Mouse (Mus musculus): ENCODE data around the gene Cdc25a. TPM values are rescaled to one million over a fixed set of nuclear protein-coding genes. Genes with fewer than 3 reads are reported as not detected.

The Cdc25a gene
- polyA plus RNA-seq, 1 experiment from 2014 or later = 25.0 TPM

- H3K9me3 ChIP-seq (ENCODE audit: control insufficient read depth, low read length) = no peaks in the 10 kb centered on the region
- ATAC-seq (ENCODE audit: low read depth) = no peak
- no peaks in the 10 kb centered on the region for H3K36me3 ChIP-seq (ENCODE audit: control insufficient read depth, insufficient read depth, low read length)
- no peak overlapping the region for H3K4me3 ChIP-seq (ENCODE audit: low read length)
- whole genome bisulfite sequencing = 83% methylated on average over 2 of the region's 2 CpGs
- H3K4me1 ChIP-seq (replicated peaks; ENCODE audit: control insufficient read depth, insufficient read depth, low read length) = no peaks in the 10 kb centered on the region
- H3K27me3 ChIP-seq (ENCODE audit: control insufficient read depth, insufficient read depth, low read depth, low read length) = no peaks in the 10 kb centered on the region
- H3K27ac ChIP-seq (ENCODE audit: low read length) = no peak overlapping the region
- no peak overlapping the region for H3K4me2 ChIP-seq (ENCODE audit: low read depth, low read length)
- no peak overlapping the region for H3K9ac ChIP-seq (ENCODE audit: low read length)
Measured at GRCm38 (mm10) chr9:109917931-109918330, 42.6 kb downstream of the Cdc25a start.

- no peaks in the 10 kb centered on the region for H3K27me3 ChIP-seq (ENCODE audit: control insufficient read depth, insufficient read depth, low read depth, low read length)
- no peak overlapping the region for H3K27ac ChIP-seq (ENCODE audit: low read length)
- no peak overlapping the region for H3K4me3 ChIP-seq (ENCODE audit: low read length)
- no peaks in the 10 kb centered on the region for H3K9me3 ChIP-seq (ENCODE audit: control insufficient read depth, low read length)
- no peak for ATAC-seq (ENCODE audit: low read depth)
- H3K9ac ChIP-seq (ENCODE audit: low read length) = no peak overlapping the region
- H3K4me2 ChIP-seq (ENCODE audit: low read depth, low read length) = no peak overlapping the region
- no peaks in the 10 kb centered on the region for H3K36me3 ChIP-seq (ENCODE audit: control insufficient read depth, insufficient read depth, low read length)
- peaks cover 10% of the 10 kb centered on the region for H3K4me1 ChIP-seq (replicated peaks; ENCODE audit: control insufficient read depth, insufficient read depth, low read length)
- 93% methylated on average over 3 of the region's 3 CpGs for WGBS
Measured at GRCm38 (mm10) chr9:109929131-109929530, 53.8 kb downstream of the Cdc25a start.

GRCm38 (mm10) chr9:109930063-109930462 is 54.7 kb downstream of the Cdc25a start:
- Histone ChIP-seq H3K27ac (ENCODE audit: low read length) (no peak overlapping the region), H3K27me3 (ENCODE audit: control insufficient read depth, insufficient read depth, low read depth, low read length) (no peaks in the 10 kb centered on the region), H3K36me3 (ENCODE audit: control insufficient read depth, insufficient read depth, low read length) (no peaks in the 10 kb centered on the region), H3K4me2 (ENCODE audit: low read depth, low read length) (no peak overlapping the region), H3K4me3 (ENCODE audit: low read length) (no peak overlapping the region), H3K9me3 (ENCODE audit: control insufficient read depth, low read length) (no peaks in the 10 kb centered on the region), H3K9ac (ENCODE audit: low read length) (no peak overlapping the region), H3K4me1 (replicated peaks; ENCODE audit: control insufficient read depth, insufficient read depth, low read length) (peaks cover 10% of the 10 kb centered on the region)
- no peak for ATAC-seq (ENCODE audit: low read depth)
- WGBS = 89% methylated on average over 5 of the region's 5 CpGs

- H3K27me3 ChIP-seq (ENCODE audit: control insufficient read depth, insufficient read depth, low read depth, low read length) = no peaks in the 10 kb centered on the region
- 51% methylated on average over 6 of the region's 6 CpGs for whole genome bisulfite sequencing
- peaks cover 10% of the 10 kb centered on the region for H3K4me1 ChIP-seq (replicated peaks; ENCODE audit: control insufficient read depth, insufficient read depth, low read length)
- no peaks in the 10 kb centered on the region for H3K9me3 ChIP-seq (ENCODE audit: control insufficient read depth, low read length)
- no peaks in the 10 kb centered on the region for H3K36me3 ChIP-seq (ENCODE audit: control insufficient read depth, insufficient read depth, low read length)
- peak overlapping the region; percentile 72 for H3K9ac ChIP-seq (ENCODE audit: low read length)
- H3K4me3 ChIP-seq (ENCODE audit: low read length) = peak overlapping the region; percentile 77
- H3K27ac ChIP-seq (ENCODE audit: low read length) = peak overlapping the region; percentile 97
- no peak for ATAC-seq (ENCODE audit: low read depth)
- H3K4me2 ChIP-seq (ENCODE audit: low read depth, low read length) = peak overlapping the region; percentile 47
Measured at GRCm38 (mm10) chr9:109930752-109931151, 55.4 kb downstream of the Cdc25a start.

GRCm38 (mm10) chr9:109931257-109932171 is 56.1 kb downstream of the Cdc25a start, which contains the start of gene Map4:
Gene Map4 (plus strand): TSS chr9:109931460.
- ATAC-seq (ENCODE audit: low read depth) = peak; percentile 97
- no peaks in the 10 kb centered on the region for H3K27me3 ChIP-seq (ENCODE audit: control insufficient read depth, insufficient read depth, low read depth, low read length)
- peak within 1 kb of the TSS; percentile 77 for H3K4me3 ChIP-seq (ENCODE audit: low read length)
- H3K4me1 ChIP-seq (replicated peaks; ENCODE audit: control insufficient read depth, insufficient read depth, low read length) = peaks cover 10% of the 10 kb centered on the region
- peak within 1 kb of the TSS; percentile 79 for H3K4me2 ChIP-seq (ENCODE audit: low read depth, low read length)
- under 1% methylated on average over 92 of the region's 94 CpGs for WGBS
- no peaks in the 10 kb centered on the region for H3K36me3 ChIP-seq (ENCODE audit: control insufficient read depth, insufficient read depth, low read length)
- H3K9ac ChIP-seq (ENCODE audit: low read length) = peak within 1 kb of the TSS; percentile 74
- H3K9me3 ChIP-seq (ENCODE audit: control insufficient read depth, low read length) = no peaks in the 10 kb centered on the region
- H3K27ac ChIP-seq (ENCODE audit: low read length) = peak within 1 kb of the TSS; percentile 97

- Histone ChIP-seq H3K9ac (ENCODE audit: low read length) (peak overlapping the region; percentile 74), H3K4me1 (replicated peaks; ENCODE audit: control insufficient read depth, insufficient read depth, low read length) (peaks cover 10% of the 10 kb centered on the region), H3K27me3 (ENCODE audit: control insufficient read depth, insufficient read depth, low read depth, low read length) (no peaks in the 10 kb centered on the region), H3K4me3 (ENCODE audit: low read length) (peak overlapping the region; percentile 77), H3K9me3 (ENCODE audit: control insufficient read depth, low read length) (no peaks in the 10 kb centered on the region), H3K4me2 (ENCODE audit: low read depth, low read length) (peak overlapping the region; percentile 79), H3K36me3 (ENCODE audit: control insufficient read depth, insufficient read depth, low read length) (no peaks in the 10 kb centered on the region), H3K27ac (ENCODE audit: low read length) (peak overlapping the region; percentile 93)
- ATAC-seq (ENCODE audit: low read depth) = no peak
- WGBS = under 1% methylated on average over 20 of the region's 20 CpGs
Measured at GRCm38 (mm10) chr9:109932361-109932755, 57.0 kb downstream of the Cdc25a start.

GRCm38 (mm10) chr9:109932756-109933375 is 57.5 kb downstream of the Cdc25a start:
- H3K27ac ChIP-seq (ENCODE audit: low read length) = peak overlapping the region; percentile 93
- peak overlapping the region; percentile 77 for H3K4me3 ChIP-seq (ENCODE audit: low read length)
- no peaks in the 10 kb centered on the region for H3K27me3 ChIP-seq (ENCODE audit: control insufficient read depth, insufficient read depth, low read depth, low read length)
- peak; percentile 5; the same call in 1 of the 2 replicates for ATAC-seq (ENCODE audit: low read depth)
- H3K4me2 ChIP-seq (ENCODE audit: low read depth, low read length) = peak overlapping the region; percentile 79
- peak overlapping the region; percentile 74 for H3K9ac ChIP-seq (ENCODE audit: low read length)
- H3K36me3 ChIP-seq (ENCODE audit: control insufficient read depth, insufficient read depth, low read length) = no peaks in the 10 kb centered on the region
- H3K9me3 ChIP-seq (ENCODE audit: control insufficient read depth, low read length) = no peaks in the 10 kb centered on the region
- 1% methylated on average over 12 of the region's 12 CpGs for WGBS
- H3K4me1 ChIP-seq (replicated peaks; ENCODE audit: control insufficient read depth, insufficient read depth, low read length) = peaks cover 10% of the 10 kb centered on the region

GRCm38 (mm10) chr9:109939401-109939800 is 64.0 kb downstream of the Cdc25a start:
- no peaks in the 10 kb centered on the region for H3K27me3 ChIP-seq (ENCODE audit: control insufficient read depth, insufficient read depth, low read depth, low read length)
- no peak overlapping the region for H3K4me3 ChIP-seq (ENCODE audit: low read length)
- no peak overlapping the region for H3K9ac ChIP-seq (ENCODE audit: low read length)
- WGBS = 95% methylated on average over 3 of the region's 3 CpGs
- no peak for ATAC-seq (ENCODE audit: low read depth)
- no peaks in the 10 kb centered on the region for H3K9me3 ChIP-seq (ENCODE audit: control insufficient read depth, low read length)
- no peaks in the 10 kb centered on the region for H3K4me1 ChIP-seq (replicated peaks; ENCODE audit: control insufficient read depth, insufficient read depth, low read length)
- H3K27ac ChIP-seq (ENCODE audit: low read length) = no peak overlapping the region
- H3K4me2 ChIP-seq (ENCODE audit: low read depth, low read length) = no peak overlapping the region
- no peaks in the 10 kb centered on the region for H3K36me3 ChIP-seq (ENCODE audit: control insufficient read depth, insufficient read depth, low read length)

- Histone ChIP-seq H3K27ac (ENCODE audit: low read length) (no peak overlapping the region), H3K9ac (ENCODE audit: low read length) (no peak overlapping the region), H3K4me1 (replicated peaks; ENCODE audit: control insufficient read depth, insufficient read depth, low read length) (no peaks in the 10 kb centered on the region), H3K27me3 (ENCODE audit: control insufficient read depth, insufficient read depth, low read depth, low read length) (no peaks in the 10 kb centered on the region), H3K9me3 (ENCODE audit: control insufficient read depth, low read length) (no peaks in the 10 kb centered on the region), H3K36me3 (ENCODE audit: control insufficient read depth, insufficient read depth, low read length) (no peaks in the 10 kb centered on the region), H3K4me2 (ENCODE audit: low read depth, low read length) (no peak overlapping the region), H3K4me3 (ENCODE audit: low read length) (no peak overlapping the region)
- WGBS = 63% methylated on average over 4 of the region's 4 CpGs
- no peak for ATAC-seq (ENCODE audit: low read depth)
Measured at GRCm38 (mm10) chr9:109942796-109943195, 67.4 kb downstream of the Cdc25a start.
